Mouse (Mus musculus): Measurements from ENCODE around the gene Tfap2a.

Gene Tfap2a

GRCm38 (mm10) chr13:40711661-40712525, 26.3 kb downstream of the Tfap2a start:
- no peak for DNase-seq (ENCODE audit: low spot score)

- DNase-seq (ENCODE audit: low spot score) = no peak
These were observed 28.2 kb downstream of the Tfap2a start for GRCm38 (mm10) chr13:40710062-40710342.

- DNase-seq (ENCODE audit: low spot score) = no peak
These were observed 28.7 kb downstream of the Tfap2a start for GRCm38 (mm10) chr13:40709321-40710061.

GRCm38 (mm10) chr13:40708913-40709312, 29.3 kb downstream of the Tfap2a start:
- DNase-seq (ENCODE audit: low spot score) = no peak

- no peak for DNase-seq (ENCODE audit: low spot score)
These were observed 29.9 kb downstream of the Tfap2a start for GRCm38 (mm10) chr13:40708271-40708670.

GRCm38 (mm10) chr13:40707646-40708045, 30.5 kb downstream of the Tfap2a start:
- no peak for DNase-seq (ENCODE audit: low spot score)

- DNase-seq (ENCODE audit: low spot score) = no peak
These were observed 31.6 kb downstream of the Tfap2a start for GRCm38 (mm10) chr13:40706612-40707011.

GRCm38 (mm10) chr13:40705821-40706425, 32.3 kb downstream of the Tfap2a start:
- DNase-seq (ENCODE audit: low spot score) = no peak

- no peak for DNase-seq (ENCODE audit: low spot score)
These were observed 33.2 kb downstream of the Tfap2a start for GRCm38 (mm10) chr13:40704864-40705455.

GRCm38 (mm10) chr13:40703982-40704501, 34.1 kb downstream of the Tfap2a start:
- no peak for DNase-seq (ENCODE audit: low spot score)

- no peak for DNase-seq (ENCODE audit: low spot score)
These were observed 34.9 kb downstream of the Tfap2a start for GRCm38 (mm10) chr13:40703123-40703797.

GRCm38 (mm10) chr13:40702361-40703122, 35.6 kb downstream of the Tfap2a start:
- DNase-seq (ENCODE audit: low spot score) = no peak

- no peak for DNase-seq (ENCODE audit: low spot score)
These were observed 36.5 kb downstream of the Tfap2a start for GRCm38 (mm10) chr13:40701691-40702090.

- no peak for DNase-seq (ENCODE audit: low spot score)
These were observed 52.4 kb downstream of the Tfap2a start for GRCm38 (mm10) chr13:40685790-40686189.

- DNase-seq (ENCODE audit: low spot score) = no peak
These were observed 61.4 kb downstream of the Tfap2a start for GRCm38 (mm10) chr13:40676730-40677129.

All from urinary bladder, postnatal 14 days (tissue).